Mouse (Mus musculus) frontal cortex, postnatal 36 days (tissue): ENCODE results near the gene Cdc42bpa.
"Not testable (repeated sequence)": the region's sequence is repeated elsewhere in the genome, so short reads cannot be mapped to it uniquely, and the experiment has no call there.

ENCODE experiments used
- DNase-seq, 2 experiments: peaks; one replicate each; pipeline ENCODE4 v3.0.0; 2022; ENCODE audit warnings: low spot score in 2 of 2

Cdc42bpa gene

DNA sequence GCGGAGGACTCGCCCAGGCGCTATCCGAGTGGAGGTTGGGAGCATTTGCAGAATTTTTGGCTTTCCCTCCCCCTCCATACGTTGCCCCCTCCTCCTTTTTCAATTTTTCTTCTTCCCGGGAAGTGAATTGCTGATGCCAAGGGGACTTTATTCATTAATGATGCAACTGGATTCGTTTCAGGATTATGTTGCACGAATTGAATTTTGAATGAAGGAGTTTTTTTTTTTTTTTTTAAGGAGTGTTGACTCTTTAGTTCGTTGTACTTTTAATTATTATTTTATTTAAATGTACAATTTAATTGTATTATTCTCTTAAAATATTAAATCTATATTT is 238 bp downstream of the Cdc42bpa start:
- no peak for DNase-seq

DNA sequence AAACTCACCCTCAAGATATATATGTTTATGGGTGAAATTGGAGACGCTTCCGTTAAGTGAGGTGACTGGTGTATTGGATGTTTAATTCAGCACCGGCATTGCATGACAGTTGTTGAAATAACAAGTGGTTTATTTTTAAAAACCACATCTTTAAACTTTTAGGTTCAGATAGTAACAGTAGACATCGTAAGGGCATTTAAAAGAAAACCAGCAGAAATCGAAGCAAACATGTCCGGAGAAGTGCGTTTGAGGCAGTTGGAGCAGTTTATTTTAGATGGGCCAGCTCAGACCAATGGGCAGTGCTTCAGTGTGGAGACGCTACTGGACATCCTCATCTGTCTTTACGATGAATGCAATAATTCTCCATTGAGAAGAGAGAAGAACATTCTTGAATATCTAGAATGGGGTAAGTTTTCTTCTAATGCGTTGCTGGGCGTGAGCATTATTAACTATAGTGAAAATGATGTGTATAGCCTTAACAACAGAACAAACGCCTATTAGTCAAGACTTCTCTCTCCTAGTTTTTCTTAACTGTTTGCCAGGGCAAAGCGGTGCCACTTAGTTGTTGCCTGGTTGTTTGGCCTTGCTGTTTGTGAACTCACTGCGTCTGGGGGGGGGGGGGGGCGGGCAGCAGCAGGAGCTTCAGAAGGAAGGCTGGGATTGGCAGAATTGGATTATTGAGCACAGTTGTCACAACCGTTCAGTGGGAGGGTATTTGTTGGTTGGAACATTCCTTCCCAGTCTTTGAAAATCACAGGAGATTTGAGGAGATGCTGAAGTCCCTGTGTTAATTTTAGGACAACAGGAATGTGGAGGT is 818 bp downstream of the Cdc42bpa start:
- peak in 1 of 2 experiments; percentile 20 for DNase-seq

DNA sequence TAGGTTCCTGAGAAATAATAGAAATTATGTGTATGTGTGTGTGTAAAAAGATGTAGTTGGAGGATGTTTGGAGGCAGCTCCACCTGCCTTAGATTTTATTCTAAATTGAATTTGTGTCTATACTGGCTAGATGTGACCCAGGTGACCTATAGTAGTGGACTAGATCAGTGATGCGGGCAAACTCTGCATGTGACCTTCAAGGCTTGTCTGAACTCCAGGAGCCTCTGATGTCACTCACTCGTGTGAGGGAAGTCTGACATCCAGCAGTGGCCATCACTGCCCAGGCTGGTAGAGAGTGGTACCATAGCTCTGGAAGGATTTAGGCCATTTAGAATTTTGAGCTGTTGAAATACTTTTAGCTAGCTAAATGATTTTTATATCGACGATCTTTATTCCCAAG is 1.5 kb downstream of the Cdc42bpa start:
- peak in 1 of 2 experiments; percentile 21 for DNase-seq

DNA sequence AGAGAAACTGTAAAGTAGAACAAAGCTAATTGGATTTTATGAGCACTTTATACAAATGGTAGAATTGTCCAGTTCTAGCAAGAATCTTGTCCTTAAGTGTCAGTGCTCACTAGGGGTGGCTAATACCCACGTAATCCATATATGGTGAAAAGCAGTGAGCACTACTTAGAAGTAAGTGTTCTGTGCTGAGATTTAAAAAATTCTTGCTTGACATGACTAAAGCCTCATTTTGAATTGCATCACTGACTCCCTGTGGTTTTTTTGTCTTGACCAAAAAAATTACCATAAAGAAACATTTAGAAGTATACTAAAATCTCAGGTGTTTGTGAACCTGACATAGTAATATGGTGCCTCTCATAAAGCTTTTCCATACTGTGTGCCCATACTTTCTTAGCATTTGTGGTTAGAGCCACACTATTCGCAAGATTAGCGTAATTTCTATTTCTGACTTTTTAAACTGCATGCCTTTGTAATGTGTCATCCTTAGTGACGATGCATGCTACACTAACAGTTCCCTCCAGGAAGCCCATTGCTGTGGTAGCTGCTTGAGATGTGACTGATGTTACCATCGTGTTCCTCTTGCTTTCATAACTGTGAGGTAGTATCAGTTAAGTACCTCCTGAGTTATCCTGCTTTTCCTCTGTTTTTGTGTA is 9.6 kb downstream of the Cdc42bpa start:
- DNase-seq, result no peak

DNA sequence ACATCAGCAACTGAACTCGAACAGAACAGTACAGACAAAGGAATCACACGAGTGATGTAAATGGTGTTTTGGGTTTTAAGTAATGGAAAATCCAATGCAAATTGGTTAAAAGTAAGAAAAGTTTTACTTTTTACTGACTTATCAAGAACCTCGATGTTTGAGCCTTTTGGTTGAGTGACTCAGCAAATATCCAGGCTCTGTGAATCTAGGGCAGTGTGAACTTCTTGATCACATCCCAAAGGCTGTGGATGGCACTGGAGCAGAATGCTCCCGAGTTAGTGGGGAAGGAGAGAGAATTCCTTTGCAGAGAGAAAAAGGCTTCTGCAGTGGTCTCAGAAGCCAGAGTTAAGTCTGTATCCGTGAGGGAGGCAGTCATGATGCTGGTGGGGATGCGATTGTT is 14.7 kb downstream of the Cdc42bpa start:
- peak in 1 of 2 experiments; percentile 28 for DNase-seq

DNA sequence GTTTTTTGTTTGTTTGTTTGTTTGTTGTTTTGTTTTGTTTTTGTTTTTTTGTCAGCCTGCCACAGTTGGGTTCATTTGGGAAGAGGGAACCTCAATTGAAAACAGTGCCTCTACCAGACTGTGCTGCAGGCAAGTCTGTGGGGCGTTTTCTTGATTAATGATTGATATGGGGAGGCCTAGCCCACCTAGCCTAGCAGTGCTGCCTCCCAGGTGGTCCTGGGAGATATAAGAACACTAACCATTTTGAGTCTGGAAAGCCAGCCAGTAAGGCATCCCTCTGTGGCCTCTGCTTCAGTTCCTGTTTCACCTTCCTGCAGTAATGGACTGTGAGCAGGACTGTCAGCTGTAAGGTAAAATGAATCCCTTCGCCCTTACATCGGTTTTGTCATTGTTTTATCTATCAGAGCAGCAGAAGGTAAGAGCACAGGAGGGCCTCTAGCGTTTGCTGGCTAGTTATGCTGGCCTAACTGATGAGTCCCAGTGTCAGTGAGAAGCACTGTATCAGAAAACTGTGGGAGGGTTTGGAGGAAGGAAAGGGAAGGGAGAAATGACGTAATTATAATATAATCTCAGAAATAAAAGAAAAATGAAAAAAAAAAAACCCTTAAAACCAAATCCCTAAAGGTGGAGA is 15.5 kb downstream of the Cdc42bpa start:
- no peak for DNase-seq

DNA sequence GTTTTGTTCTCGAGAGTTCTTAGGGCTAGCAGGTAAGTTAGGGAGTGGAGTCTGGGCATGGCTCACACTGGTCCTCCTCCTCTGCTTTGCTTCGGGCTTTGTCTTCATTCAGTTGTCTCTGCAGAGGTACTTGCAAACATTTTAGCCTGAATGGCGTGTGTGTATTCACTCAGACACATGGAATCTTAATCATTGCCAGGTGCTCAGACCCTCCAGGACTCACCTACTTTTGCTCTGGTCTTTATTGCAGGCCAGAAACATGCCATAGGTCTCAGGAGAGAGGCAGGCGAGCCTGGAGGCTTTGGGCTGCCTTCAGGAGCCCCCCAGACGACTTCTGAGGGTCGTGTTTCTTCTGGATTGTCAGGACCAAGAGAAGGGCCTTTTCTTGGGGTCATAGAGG is 17.2 kb downstream of the Cdc42bpa start:
- DNase-seq, result no peak

DNA sequence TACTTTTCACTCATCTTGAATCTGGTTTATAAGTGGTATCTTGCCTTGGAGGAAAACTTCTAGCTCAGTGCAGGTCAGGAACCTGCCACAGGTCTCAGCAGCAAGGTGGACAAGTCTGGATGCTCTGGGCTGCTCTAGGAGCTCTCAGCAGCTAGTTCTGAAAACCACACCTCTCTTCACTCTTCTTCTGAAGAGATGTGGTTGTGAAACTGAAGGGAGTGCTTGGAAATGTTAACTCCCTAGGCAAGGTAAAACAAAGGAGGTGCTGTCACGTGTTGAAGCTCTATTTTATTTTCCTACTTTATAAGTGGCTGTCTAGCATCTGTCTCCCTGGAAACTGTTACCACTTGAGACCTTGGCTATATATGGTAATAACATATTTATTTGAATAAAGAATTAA is 18.5 kb downstream of the Cdc42bpa start:
- no peak for DNase-seq

DNA sequence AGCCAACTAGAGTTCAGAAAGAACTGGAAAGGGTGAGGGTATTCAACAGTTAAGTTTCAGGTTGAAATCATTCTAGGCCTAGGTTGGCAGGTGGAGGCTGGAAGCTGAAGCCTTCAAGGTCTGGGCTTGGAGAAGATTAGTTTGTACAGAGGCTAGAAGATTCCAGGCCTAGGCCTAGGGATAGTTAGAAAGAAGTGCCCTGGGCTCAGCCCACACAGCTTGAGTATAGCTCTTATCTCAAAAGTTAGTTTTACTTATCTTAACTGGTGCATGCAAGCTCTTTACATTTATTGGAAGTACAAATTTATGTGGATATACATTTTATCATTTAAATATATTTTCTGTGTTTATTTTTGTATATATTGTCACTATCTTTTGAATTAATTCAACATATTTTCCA is 21.4 kb downstream of the Cdc42bpa start:
- DNase-seq, result no peak

DNA sequence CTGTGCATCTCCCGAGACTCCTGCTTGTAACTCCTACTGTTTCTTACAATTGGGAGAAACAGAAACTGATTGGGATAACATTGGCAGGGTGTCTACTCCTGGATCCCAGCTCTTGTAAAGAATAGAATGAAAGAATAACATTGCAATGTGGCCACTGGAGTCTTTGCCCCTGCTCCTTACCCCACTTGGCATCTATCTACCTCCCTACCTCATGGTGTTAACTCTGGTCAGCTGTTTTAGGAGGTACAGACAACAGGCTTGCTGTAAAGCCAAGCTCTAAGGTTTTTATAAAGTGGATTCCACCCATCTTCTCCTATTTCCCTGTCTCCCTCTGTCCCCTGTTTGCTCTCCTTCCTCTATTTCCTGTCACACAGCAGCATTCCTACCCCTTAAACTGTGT is 21.9 kb downstream of the Cdc42bpa start:
- DNase-seq, result no peak

DNA sequence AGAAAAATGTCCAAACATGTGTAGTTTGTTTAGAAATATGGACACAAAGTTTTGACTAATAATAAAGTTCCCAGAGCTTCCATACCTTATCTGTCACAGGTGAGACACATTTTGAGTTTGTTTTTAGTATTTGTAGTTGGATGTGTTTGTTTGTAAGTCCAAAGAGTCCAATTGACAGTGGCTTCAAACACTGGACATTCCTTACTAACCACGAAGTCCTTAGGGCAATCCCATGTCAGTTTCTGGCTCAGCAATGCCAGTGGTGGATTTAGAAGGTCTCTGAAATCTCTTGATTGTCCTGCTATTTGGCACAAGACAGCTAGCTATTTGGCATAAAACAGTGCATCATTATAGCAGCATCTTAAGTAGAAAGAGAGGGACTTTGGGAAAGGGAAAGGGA is 22.7 kb downstream of the Cdc42bpa start:
- DNase-seq, result no peak

DNA sequence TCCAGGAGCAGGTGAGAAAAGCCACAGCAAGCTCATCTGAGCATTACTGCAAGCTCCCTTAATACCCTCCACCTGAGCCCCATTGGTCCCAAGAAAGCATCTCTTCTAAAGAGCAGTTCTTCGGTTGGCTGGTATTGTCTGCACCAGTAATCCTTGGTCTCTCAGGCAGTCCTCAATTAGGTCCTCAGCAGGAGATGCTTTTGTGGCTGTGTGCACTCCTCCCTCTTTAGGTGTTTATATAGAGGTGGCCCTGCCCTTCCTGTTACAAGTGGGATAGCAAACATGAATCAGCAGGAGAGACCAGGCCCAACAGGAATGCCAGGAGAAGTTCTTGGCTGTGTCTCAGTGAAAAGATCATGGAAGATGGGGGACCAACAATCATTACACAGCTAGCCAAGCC is 23.9 kb downstream of the Cdc42bpa start:
- no peak for DNase-seq

DNA sequence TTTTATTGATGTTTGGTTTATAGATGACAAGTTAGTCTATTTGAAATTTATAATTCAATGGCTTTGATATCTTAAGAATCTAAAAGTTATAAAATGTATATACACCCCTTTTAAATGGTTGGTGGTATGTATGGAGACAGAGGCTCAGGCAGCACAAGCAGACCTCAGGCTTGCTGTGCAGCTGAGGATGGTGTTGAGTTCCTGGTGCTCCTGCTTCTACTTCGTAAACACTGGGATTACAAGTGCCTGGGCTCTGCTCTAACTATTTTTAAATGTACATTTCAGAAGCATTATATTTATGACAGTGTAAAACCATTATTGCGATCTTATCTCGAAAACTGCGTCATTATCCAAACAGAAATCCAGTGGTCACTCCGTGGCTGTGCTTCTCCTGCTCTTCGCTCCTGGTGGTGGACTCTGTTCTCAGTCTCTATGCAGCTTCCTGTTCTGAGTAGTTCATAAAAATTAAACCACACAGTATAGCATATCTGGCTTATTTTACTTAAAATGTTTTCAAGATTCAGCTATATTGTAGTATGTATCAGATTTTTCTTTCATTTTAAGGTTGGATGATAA is 31.5 kb downstream of the Cdc42bpa start:
- DNase-seq, result no peak

DNA sequence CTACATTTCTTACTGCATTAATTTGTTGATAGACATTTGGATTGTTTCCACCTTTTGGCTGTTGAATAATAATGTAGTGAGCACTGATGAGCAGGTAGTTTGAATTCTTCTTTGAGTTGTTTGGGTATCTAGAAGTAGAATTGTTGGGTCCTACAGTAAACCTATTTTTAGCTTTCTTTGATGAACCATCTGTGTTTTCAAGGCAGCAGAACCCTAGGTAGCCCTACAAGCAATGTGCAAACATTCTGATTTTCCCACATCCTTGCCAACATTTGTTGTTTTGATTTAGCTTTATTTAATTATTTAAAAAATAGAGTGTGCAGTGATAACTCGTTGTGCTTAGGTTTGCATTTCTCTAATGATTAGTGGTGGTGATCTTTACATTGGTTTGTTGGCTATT is 32.0 kb downstream of the Cdc42bpa start:
- no peak for DNase-seq

DNA sequence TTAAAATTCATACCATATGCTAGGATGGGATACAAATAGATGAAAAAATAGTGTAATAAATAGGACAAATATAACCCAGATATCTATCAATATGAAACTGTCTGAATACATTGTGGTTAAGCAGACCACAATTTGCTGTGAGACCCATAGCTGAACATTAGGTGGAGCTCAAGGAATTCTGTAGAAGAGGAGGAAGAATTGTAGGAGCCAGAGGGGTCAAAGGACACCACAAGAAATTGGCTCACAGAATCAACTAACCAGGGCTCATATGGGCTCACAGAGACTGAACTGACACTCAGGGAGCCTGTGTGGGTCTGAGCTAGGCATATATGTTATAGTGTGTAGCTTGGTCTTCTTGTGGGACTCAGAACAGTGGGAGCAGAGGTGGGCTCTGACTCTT is 47.8 kb downstream of the Cdc42bpa start:
- DNase-seq, result no peak

DNA sequence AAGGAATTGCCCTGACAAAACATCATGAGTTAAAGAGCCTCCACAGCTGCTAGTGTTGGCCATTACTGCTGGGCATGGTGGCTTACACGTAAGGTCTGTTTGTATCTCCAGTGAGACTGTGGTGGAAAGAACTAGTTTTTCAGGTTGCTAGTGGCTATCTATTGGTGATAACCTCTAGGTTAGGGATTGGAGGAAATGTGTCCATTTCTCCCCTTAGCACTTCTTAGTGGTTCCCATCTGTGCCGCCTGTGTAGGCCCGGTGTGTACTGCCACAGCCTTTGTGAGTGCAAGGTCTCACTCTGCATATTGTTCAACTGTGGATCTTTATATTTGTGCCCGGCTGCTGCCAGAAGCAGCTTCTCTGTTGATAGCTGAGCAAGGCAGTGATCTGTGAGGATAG is 53.2 kb downstream of the Cdc42bpa start:
- DNase-seq, result no peak

DNA sequence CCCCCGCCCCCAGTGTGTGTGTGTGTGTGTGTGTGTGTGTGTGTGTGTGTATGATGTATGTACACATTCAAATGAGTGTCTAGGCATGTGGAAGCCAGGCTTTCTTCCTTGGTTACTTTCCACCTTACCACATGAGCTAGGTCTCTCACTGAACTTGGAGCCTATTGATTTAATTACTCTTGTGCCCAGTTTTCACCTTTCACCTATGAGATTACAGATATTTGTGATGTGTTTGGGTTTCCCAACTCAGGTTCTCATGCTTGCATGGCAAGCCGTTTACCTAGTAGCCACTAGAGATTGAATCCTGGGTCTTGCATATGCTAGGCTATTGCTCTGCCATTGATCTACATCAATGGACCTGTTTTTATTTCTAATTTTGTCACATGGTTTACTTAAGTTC is 57.9 kb downstream of the Cdc42bpa start:
- DNase-seq, result no peak

DNA sequence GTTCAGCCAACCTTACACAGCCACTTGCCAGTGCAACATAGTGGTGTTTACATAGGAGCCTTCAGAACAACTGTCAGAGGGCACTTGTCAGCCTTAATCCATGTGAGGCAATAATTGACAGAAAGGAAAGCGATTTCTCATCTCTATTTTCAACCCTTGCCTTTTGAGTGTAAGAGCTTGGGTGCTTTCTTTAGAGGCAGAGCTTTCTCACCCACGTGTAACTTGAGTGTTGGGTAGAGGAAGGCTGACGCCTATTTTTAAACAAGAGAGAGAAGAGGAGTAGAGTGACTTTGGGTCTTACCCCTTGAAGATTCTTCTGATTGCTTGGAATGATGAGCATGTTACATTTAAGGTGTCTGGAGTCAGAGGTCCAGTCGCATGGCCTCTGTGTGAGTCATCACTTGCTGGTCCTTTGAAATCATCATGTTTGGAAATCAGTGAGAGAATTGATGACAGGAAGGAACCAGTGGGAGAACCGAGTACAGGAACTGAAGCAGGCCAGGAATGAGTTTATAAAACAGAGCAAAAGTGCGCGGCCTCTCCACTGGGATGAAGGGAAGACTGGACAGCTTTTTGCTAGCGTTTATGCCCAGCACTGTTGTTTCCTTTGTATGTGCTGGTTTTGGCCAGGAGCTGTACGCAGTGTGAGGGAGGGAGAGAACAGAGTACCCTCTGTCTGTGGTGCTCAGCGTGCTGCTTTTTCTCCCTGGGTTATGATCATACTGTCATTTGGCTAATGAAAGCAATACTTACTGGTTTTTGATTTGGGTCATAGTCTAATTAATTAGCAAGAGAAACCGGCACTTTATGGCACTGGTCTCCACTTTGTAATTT is 61.4 kb downstream of the Cdc42bpa start:
- peak; percentile 20 to 34 for DNase-seq

DNA sequence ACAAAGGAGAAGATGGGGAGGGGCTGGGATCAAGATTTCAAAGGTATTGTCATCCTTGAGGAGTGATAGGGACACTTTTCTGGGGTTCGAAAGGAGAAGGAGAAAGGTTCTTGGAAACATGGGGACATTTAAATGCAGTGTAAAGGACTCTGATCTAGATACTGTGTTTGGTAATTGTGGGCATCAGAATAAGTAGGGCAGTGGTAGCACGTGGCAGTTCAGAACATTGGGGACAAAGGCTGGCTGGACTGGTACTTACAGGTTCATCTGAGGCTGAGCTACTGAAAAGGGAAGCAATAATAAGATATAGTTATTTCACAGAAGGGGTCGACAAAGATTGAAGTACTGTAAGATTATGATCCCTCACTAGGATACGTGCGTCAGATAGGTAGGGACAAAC is 63.2 kb downstream of the Cdc42bpa start:
- DNase-seq, result no peak

DNA sequence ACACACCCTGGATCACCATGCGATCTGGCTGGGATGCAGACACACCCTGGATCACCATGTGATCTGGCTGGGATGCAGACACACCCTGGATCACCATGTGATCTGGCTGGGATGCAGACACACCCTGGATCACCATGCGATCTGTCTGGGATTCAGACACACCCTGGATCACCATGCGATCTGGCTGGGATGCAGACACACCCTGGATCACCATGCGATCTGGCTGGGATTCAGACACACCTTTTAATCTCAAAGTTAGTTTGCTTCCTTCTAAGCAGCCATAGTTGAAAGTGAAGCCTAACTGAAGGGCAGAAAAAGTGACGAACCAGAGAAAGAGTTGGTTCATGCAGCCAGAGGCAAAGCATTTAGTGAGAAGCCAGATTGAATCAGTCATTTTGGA is 69.6 kb downstream of the Cdc42bpa start:
- not testable (repeated sequence) for DNase-seq

DNA sequence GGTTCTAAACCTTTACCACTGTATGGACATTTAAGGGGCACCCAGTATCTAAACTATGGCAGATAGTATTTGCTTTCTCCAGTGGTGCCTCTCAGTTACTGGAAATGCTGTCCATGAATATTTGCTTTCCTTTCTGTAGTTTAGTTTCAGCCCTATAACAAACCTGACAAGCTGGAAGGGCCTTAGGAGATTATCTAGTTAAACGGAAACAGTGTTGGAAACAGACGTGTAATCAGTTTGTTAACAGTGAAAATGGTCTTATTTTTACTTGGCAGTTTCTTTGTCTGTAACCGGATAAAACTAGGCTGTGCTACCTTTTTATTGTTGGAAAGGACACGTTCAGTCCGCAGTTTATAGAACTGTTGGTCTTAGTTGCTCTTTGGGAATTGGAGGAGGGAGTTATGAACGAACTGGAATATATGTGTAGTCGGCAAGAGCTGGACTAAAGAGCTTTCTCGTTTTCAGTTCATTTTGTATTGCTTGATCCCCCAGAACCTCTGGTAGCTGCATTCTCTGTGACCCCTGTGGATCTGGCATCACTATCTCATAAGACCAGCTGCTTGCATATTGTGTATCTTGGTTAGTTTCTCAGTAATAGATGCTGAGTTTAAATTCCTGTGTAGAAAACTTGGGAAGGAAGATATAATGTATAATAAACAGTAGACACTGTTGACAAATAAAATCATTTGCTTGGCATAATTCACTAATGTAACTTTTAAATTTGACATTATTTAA is 70.5 kb downstream of the Cdc42bpa start:
- no peak for DNase-seq
